Mouse (Mus musculus) cerebral cortex, adult 2 months (tissue): Measurements from ENCODE around the gene Map1b.

Source experiments
- WGBS: fragments of 180-500 bp; shearing (Covaris S2); methylation state at CpG from one replicate; pipeline ENCODE4 v1.1.7; 2018; 5-methylcytosine and 5-hydroxymethylcytosine counted together

The Map1b gene

DNA sequence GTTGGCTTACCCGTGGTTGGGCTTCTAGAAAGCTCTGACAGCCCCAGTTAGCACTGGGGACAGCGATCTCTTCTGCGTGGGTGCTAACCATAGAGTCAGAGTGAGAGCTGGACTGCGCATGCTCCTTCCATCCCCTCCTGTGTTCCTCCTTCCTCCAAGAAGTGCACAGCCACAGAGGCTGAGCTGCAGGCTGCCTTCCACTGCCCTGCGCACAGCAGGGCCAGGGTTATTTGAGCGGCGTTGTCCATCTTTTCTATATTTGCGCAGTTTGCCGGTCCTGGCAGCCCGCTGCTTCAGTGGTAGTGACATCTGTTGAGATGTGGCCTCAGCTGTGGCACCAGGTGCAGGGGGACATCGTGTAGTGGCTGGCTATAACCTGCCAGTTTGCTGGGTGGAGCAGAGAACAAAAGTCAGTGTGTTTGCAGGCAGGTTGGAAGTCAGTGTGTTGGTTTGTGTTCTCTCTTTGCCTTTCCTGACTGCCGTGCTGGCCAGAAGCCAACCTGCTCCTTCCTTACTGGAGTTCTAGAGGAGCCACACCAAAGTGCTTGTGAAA is 118.1 kb downstream of the Map1b start:
- 88% methylated on average over 12 of the region's 12 CpGs for WGBS

DNA sequence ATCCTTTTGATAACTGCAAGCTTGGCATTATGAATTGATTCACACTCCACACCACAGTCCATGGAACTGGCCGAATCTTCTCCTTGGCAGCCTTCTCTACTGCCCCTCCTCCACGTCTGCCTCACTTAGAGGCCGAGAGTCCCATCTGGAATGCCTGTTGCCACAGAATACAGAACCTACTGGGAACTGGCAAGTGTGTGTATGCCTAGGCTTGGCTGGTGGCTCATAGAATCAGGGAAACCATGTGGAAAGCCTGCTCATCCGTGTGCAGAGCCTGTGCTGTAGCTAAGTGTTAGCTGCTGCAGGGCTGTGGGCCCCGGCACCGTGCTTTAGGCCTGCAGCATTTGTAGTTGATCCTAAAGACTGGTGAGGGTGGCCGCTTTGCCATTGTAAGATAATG is 119.1 kb downstream of the Map1b start:
- 53% methylated on average over 7 of the region's 7 CpGs for WGBS

GRCm38 (mm10) chr13:99395531-99395930 is 120.8 kb downstream of the Map1b start:
- 45% methylated on average over 12 of the region's 12 CpGs for WGBS

- 50% methylated on average over 3 of the region's 3 CpGs for WGBS
Observed at GRCm38 (mm10) chr13:99394694-99395093, 121.6 kb downstream of the Map1b start.

GRCm38 (mm10) chr13:99393128-99393527 is 123.2 kb downstream of the Map1b start:
- WGBS = 93% methylated on average over 3 of the region's 3 CpGs

DNA sequence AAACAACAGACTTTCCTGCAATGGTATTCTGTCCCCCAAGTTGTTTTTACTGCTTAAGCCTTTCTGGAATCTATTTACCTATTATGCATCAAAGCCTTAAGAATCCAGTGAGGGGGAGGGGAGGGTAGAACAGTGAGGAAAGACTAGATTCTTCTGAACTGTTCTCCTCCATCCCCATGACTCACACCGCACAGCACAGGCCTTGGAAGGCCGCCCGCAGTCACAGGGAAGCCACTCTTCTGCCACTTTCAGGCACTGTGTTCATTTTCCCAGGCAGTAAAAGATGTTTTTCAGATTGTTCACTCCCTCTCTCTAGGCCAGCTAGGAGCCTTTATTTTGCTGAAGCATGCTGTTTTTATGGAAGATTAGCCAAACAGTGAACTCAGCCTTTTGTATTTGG is 124.9 kb downstream of the Map1b start:
- WGBS = 32% methylated on average over 3 of the region's 3 CpGs

DNA sequence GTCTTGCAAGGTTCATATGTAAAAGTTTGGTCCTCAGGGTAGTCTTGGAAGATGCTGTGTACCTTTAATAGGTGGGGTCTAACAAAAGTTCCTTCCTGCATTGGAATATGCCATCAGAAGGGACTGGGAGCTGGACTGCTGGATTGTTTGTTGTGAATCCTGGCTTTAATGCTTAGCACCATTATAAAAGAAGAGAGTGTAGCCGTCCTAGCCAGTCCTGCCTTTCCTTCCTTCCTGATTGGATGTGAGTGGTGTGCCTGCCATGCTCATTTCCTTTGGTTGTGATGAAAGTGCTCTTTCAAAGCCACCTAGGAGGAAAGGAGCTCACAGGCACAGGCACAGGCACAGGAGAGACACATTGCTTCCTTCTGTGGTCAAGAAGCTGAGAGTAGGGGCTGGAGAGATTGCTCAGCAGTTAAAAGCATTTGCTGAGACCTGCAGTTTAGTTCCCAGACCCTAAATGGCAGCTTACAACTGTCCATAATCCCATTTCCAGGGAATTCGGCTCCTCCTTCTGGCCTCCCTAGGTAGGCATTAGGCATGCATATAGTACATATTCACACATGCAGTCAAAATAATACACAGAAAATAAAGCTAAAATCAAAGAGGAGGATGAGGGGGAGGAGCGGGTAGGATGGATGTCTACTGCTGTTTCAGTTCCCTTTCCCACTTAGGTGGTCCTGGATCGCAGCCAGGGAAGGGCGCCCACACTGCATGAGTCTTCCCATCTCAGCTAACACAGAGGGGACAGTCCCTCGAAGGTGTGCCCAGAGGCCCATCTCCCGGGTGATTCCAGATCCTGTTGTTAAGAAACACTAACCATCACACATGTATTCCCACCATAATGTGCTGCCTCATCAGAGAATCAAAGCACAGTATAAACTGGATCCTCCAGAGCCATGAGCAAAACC is 128.2 kb downstream of the Map1b start:
- WGBS = 54% methylated on average over 7 of the region's 7 CpGs

DNA sequence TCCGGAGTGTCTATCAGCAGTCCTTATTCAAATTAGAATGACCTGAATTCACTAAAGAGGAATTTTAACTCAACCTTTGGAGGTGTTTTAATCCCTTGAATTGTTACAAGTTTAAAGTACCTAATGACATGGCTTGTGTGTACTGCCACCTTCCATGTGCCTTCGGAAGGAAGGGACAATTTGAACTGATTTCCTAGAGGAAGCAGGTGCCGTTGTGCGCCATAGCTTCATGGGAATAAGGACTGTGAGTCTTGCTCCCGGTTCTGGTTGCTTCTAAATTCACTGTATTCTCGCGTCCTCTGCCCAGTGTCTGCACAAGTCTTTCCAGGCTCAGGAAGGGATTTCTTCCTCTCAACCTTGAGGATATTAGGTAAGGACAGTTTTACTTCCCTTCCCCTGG is 130.0 kb downstream of the Map1b start:
- 82% methylated on average over 7 of the region's 7 CpGs for WGBS

- WGBS = 89% methylated on average over 6 of the region's 6 CpGs
Observed at GRCm38 (mm10) chr13:99385911-99386310, 130.4 kb downstream of the Map1b start.

- WGBS = 79% methylated on average over 7 of the region's 7 CpGs
Observed at GRCm38 (mm10) chr13:99384555-99385203, 131.7 kb downstream of the Map1b start.

GRCm38 (mm10) chr13:99382373-99382772 is 134.0 kb downstream of the Map1b start:
- 55% methylated on average over 6 of the region's 6 CpGs for WGBS

DNA sequence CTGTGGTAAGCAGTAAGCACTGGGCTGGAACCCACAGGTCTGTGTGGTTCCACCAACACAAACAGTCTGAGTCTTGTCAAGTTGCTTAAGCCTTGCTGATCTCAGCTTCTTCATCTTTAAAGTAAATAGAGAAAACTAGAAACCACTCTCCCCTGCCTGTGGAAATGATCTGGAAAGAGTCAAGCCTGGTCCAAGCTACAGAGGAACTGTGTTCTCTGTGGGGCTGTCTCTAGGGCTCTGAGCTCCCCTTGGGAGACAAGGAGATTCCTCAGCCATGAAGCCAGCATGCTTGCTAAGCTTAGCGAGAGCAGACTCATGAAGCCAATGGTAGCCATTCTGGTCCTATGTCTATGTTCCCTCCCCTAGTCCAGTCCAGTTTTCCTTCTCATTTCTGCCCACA is 138.1 kb downstream of the Map1b start:
- 92% methylated on average over 1 of the region's 1 CpGs for WGBS

DNA sequence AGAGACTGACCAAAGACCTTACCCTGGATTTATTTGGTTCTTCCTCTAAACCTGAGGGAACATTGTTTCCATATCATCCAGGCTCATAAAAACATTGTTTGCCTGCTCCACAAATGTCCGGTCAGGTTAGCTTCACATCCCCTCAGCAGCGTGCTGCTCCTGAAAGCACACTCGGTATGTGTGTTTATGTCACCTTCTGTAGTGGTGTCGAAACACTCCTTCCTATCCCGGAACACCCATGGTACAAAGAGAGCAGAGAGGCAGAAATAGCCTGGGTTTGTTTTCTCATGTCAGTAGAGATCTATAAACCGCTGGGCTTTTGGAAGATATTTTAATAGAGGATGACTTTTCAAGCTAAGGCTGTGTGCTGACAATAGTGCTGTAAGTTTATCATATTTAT is 139.3 kb downstream of the Map1b start:
- WGBS = 78% methylated on average over 6 of the region's 6 CpGs

DNA sequence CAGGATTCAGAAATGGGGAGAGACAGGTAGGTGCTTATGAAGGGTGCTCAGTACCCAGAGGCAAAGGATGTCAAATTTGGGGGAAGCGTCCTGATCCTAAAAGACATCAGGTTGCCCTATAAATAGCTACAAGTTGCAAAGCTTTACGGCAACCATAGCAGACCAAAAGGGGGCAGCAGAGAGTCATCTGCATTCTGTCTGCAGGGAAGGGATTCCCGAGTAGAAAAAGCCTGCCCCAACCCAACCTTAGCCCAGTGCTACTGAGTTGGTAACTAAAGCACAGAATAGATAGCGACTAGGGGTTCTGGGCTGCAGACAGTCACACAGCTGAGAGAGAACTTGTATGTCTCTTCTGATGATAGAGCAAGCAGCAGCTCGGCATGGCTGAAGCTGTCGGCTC is 140.8 kb downstream of the Map1b start:
- WGBS = 25% methylated on average over 6 of the region's 6 CpGs

- WGBS = 78% methylated on average over 4 of the region's 4 CpGs
Observed at GRCm38 (mm10) chr13:99374191-99374590, 142.1 kb downstream of the Map1b start.

GRCm38 (mm10) chr13:99373684-99374083 is 142.7 kb downstream of the Map1b start:
- 89% methylated on average over 7 of the region's 7 CpGs for WGBS
